Mouse (Mus musculus) kidney, adult 2 months (tissue): ENCODE measurements around the gene Grik4.

Experiments used
- CTCF ChIP-seq: fragments of 200-500 bp; conservative IDR thresholded peaks from 2 replicates; pipeline ENCODE4 v1.5.1; 2011; ENCODE audit warnings: low read depth, mild to moderate bottlenecking, control low read depth, low read length, moderate library complexity, mixed read lengths; ENCODE audit not compliant: insufficient read depth, insufficient read length
- POLR2A ChIP-seq: fragments of 200-500 bp; IDR thresholded peaks from one replicate; pipeline ENCODE4 v1.6.1; 2011; ENCODE audit warnings: low read depth, low read length, control low read depth

- no peak for TF ChIP-seq CTCF
- no peak for TF ChIP-seq POLR2A
These were observed 142.4 kb downstream of the Grik4 start for GRCm38 (mm10) chr9:42801929-42802328.
